Mouse (Mus musculus) embryonic facial prominence, embryonic 15.5 days (tissue): ENCODE measurements around the gene Trim11. TPM values are rescaled to one million over a fixed set of nuclear protein-coding genes. Genes with fewer than 3 reads are reported as not detected.

ENCODE experiments used
- microRNA-seq: library from miRNA; unstranded; fragments of <30 nt; microRNA quantifications from one replicate; pipeline ENCODE4, GENCODE M21; 2016; ENCODE audit warnings: borderline number of aligned reads
- polyA plus RNA-seq: library from polyadenylated mRNA; unstranded; fragments of >200 nt; fragmentation: Nextera tagmentation; extraction: Ambion mirVana; gene quantifications from 2 replicates; pipeline ENCODE4 v1.2.1, GENCODE M21; 2015

Trim11 gene
- polyA plus RNA-seq, 1 experiment from 2014 or later: 23.3 TPM

Small RNA genes within 50 kb of the gene (microRNA-seq; reads per million reads assigned to microRNA genes)
- gene Gm44313: not detected

Other genes starting within 250 kb of the Trim11 start
- gene Olfr317, start 238.9 kb upstream of the Trim11 start, polyA plus RNA-seq: 0.11 TPM in 1 of 2 replicates, not detected in the other
- 0.16 TPM in 1 of 2 replicates, not detected in the other for gene Olfr316, start 225.4 kb upstream of the Trim11 start, polyA plus RNA-seq
- gene Olfr315, start 204.9 kb upstream of the Trim11 start, polyA plus RNA-seq: not detected in 2 replicates
- not detected in 2 replicates for gene Olfr314, start 195.1 kb upstream of the Trim11 start, polyA plus RNA-seq
- 8.8 and 13.1 TPM in 2 replicates for gene Fam183b, start 176.1 kb upstream of the Trim11 start, polyA plus RNA-seq
- gene Olfr313, start 163.1 kb upstream of the Trim11 start, polyA plus RNA-seq: 0.08 TPM in 1 of 2 replicates, not detected in the other
- not detected in 2 replicates for gene Olfr312, start 148.9 kb upstream of the Trim11 start, polyA plus RNA-seq
- not detected in 2 replicates for gene Olfr311, start 138.8 kb upstream of the Trim11 start, polyA plus RNA-seq
- 7.3 and 10.0 TPM in 2 replicates for gene Gm12258, start 130.9 kb upstream of the Trim11 start, polyA plus RNA-seq
- gene 2810021J22Rik, start 110.9 kb upstream of the Trim11 start, polyA plus RNA-seq: 7.1 and 7.2 TPM in 2 replicates
- gene Zfp39, start 73.9 kb upstream of the Trim11 start, polyA plus RNA-seq: 6.7 and 8.0 TPM in 2 replicates
- not detected in 2 replicates for gene Btnl10, start 60.2 kb upstream of the Trim11 start, polyA plus RNA-seq
- gene Rnf187, start 39.2 kb upstream of the Trim11 start, polyA plus RNA-seq: 243 and 249 TPM in 2 replicates
- 43.6 and 55.8 TPM in 2 replicates for gene Hist3h2ba, start 29.2 kb upstream of the Trim11 start, polyA plus RNA-seq
- gene Hist3h2a, start 23.4 kb upstream of the Trim11 start, polyA plus RNA-seq: 37.0 and 38.3 TPM in 2 replicates
- 0.42 and 0.59 TPM in 2 replicates for gene Trim17, start 23.4 kb upstream of the Trim11 start, polyA plus RNA-seq
- 2.4 and 3.5 TPM in 2 replicates for gene Obscn, start 158.3 kb downstream of the Trim11 start, polyA plus RNA-seq
- gene Iba57, start 185.6 kb downstream of the Trim11 start, polyA plus RNA-seq: 5.4 and 6.5 TPM in 2 replicates
- 0.52 and 0.74 TPM in 2 replicates for gene Gjc2, start 205.1 kb downstream of the Trim11 start, polyA plus RNA-seq
- 111 and 113 TPM in 2 replicates for gene Guk1, start 214.1 kb downstream of the Trim11 start, polyA plus RNA-seq
- 82.3 and 82.8 TPM in 2 replicates for gene Mrpl55, start 224.4 kb downstream of the Trim11 start, polyA plus RNA-seq
- 30.6 and 31.3 TPM in 2 replicates for gene 2310033P09Rik, start 230.2 kb downstream of the Trim11 start, polyA plus RNA-seq